Comparison of ENCODE assay signal across 13 mouse cellular contexts in genomic region chr13:84056998-84057397, GRCm38 (mm10).
DNase-seq lines count a peak whose midpoint lies in the region; ATAC-seq and TF ChIP-seq lines count a peak whose summit lies in the region.
"Had no signal": no experiment of that assay in that cellular context is flagged by ENCODE, and none has a peak within 500 bp of the region (broad histone marks: within the 10 kb centered on the region; RNA-seq: fewer than 3 reads in every experiment).

No protein-coding gene starts in this region.

- H3K27me3 ChIP-seq in forebrain, embryonic 10.5 days (ENCODE audit: poor library complexity, severe bottlenecking), result no peaks in the 10 kb centered on the region
- no peaks in the 10 kb centered on the region for H3K27me3 ChIP-seq in hindbrain, embryonic 14.5 days (ENCODE audit: control insufficient read depth, insufficient read depth, low read length)
- no peaks in the 10 kb centered on the region for H3K27me3 ChIP-seq in neural tube, embryonic 12.5 days (replicated peaks)
- H3K27me3 ChIP-seq: megakaryocyte, embryonic 14.5 days; stomach, embryonic 15.5 days had no signal

- no peaks in the 10 kb centered on the region for H3K9me3 ChIP-seq in forebrain, embryonic 10.5 days
- no peaks in the 10 kb centered on the region for H3K9me3 ChIP-seq in hindbrain, embryonic 14.5 days (ENCODE audit: control insufficient read depth, low read length)
- no peaks in the 10 kb centered on the region for H3K9me3 ChIP-seq in neural tube, embryonic 12.5 days
- H3K9me3 ChIP-seq: megakaryocyte, embryonic 14.5 days; stomach, embryonic 15.5 days had no signal

- 60% methylated on average over 5 of the region's 5 CpGs for WGBS in forebrain, embryonic 10.5 days
- 11% methylated on average over 5 of the region's 5 CpGs for WGBS in hindbrain, embryonic 14.5 days
- WGBS in neural tube, embryonic 12.5 days, result 22% methylated on average over 5 of the region's 5 CpGs

- peak; percentile 68 for ATAC-seq in hindbrain, embryonic 14.5 days (ENCODE audit: low FRiP score)
- peak; percentile 65 for ATAC-seq in neural tube, embryonic 12.5 days (ENCODE audit: low FRiP score, low read depth)
- ATAC-seq: liver, postnatal 0 days had no signal

- peak overlapping the region; percentile 99 for H3K27ac ChIP-seq in layer of hippocampus, adult 2 months
- peak overlapping the region; percentile 91 for H3K27ac ChIP-seq in forebrain, embryonic 10.5 days
- peak overlapping the region; percentile 96 for H3K27ac ChIP-seq in hindbrain, embryonic 14.5 days
- peak overlapping the region; percentile 83 for H3K27ac ChIP-seq in neural tube, embryonic 12.5 days
- H3K27ac ChIP-seq: stomach, embryonic 15.5 days had no signal

- peak overlapping the region; percentile 57 for H3K9ac ChIP-seq in hindbrain, embryonic 14.5 days
- H3K9ac ChIP-seq in neural tube, embryonic 12.5 days, result no peak overlapping the region
- H3K9ac ChIP-seq: liver, postnatal 0 days; stomach, embryonic 15.5 days had no signal

- no peak for DNase-seq in layer of hippocampus, adult 2 months (ENCODE audit: low spot score in 2 of 2)
- no peak for DNase-seq in layer of hippocampus, adult 11-12 months (ENCODE audit: low spot score)
- DNase-seq in forebrain, embryonic 10.5 days (ENCODE audit: extremely low spot score, low spot score), result no peak
- peak; percentile 76 for DNase-seq in hindbrain, embryonic 14.5 days (ENCODE audit: low spot score)
- DNase-seq in heart, postnatal 10 days, result no peak
- DNase-seq in thymus, postnatal 0 days (ENCODE audit: low spot score), result no peak
- no peak for DNase-seq in heart, postnatal 36 days
- DNase-seq: adrenal gland, postnatal 14 days; kidney, postnatal 36 days; liver, postnatal 0 days had no signal

- intact Hi-C loops in heart, postnatal 10 days (cut with DNase I), result no loop called here
- intact Hi-C loops in heart, postnatal 36 days (cut with DNase I), result no loop called here

- peak overlapping the region; percentile 45 for H3K4me2 ChIP-seq in hindbrain, embryonic 14.5 days (replicated peaks)
- peak overlapping the region; percentile 30 for H3K4me2 ChIP-seq in neural tube, embryonic 12.5 days (replicated peaks)
- H3K4me2 ChIP-seq: stomach, embryonic 15.5 days had no signal

- no peak for TF ChIP-seq CTCF in layer of hippocampus, adult 2 months (conservative IDR thresholded peaks at IDR 0.05)

- H3K4me1 ChIP-seq in forebrain, embryonic 10.5 days, result peaks cover 70% of the 10 kb centered on the region
- peaks cover 52% of the 10 kb centered on the region for H3K4me1 ChIP-seq in hindbrain, embryonic 14.5 days (replicated peaks; ENCODE audit: control insufficient read depth, insufficient read depth, low read length)
- H3K4me1 ChIP-seq in neural tube, embryonic 12.5 days, result peaks cover 19% of the 10 kb centered on the region
- H3K4me1 ChIP-seq: megakaryocyte, embryonic 14.5 days; stomach, embryonic 15.5 days had no signal

- H3K36me3 ChIP-seq in forebrain, embryonic 10.5 days (replicated peaks), result no peaks in the 10 kb centered on the region
- H3K36me3 ChIP-seq in hindbrain, embryonic 14.5 days (replicated peaks; ENCODE audit: control insufficient read depth, insufficient read depth), result no peaks in the 10 kb centered on the region
- no peaks in the 10 kb centered on the region for H3K36me3 ChIP-seq in neural tube, embryonic 12.5 days
- H3K36me3 ChIP-seq: stomach, embryonic 15.5 days had no signal

- peak overlapping the region; percentile 17; the same call in 1 of the 2 replicates for H3K4me3 ChIP-seq in layer of hippocampus, adult 2 months
- H3K4me3 ChIP-seq in forebrain, embryonic 10.5 days, result no peak overlapping the region
- H3K4me3 ChIP-seq in hindbrain, embryonic 14.5 days (replicated peaks; ENCODE audit: low read length), result no peak overlapping the region
- no peak overlapping the region for H3K4me3 ChIP-seq in neural tube, embryonic 12.5 days
- H3K4me3 ChIP-seq: megakaryocyte, embryonic 14.5 days; stomach, embryonic 15.5 days had no signal
